Mouse (Mus musculus) intestine, postnatal 0 days (tissue): ENCODE data around the gene Rtl10. TPM values are rescaled to one million over a fixed set of nuclear protein-coding genes. Genes with fewer than 3 reads are reported as not detected.

ENCODE experiments used
- ATAC-seq: fragments of 200-750 bp; cut with Nextera tagmentation; 2 replicates; pipeline ENCODE4 v1.8.0; 2017; ENCODE audit warnings: mild to moderate bottlenecking, moderate TSS enrichment, moderate library complexity
- H3K27ac ChIP-seq: fragments of 300-500 bp; sonication (generic); 2 replicates; pipeline ENCODE4 v1.5.1; 2014; ENCODE audit warnings: mild to moderate bottlenecking, low read depth, low read length, moderate library complexity
- H3K27me3 ChIP-seq: fragments of 300-500 bp; sonication (generic); replicated peaks from 2 replicates; pipeline ENCODE4 v1.6.1; 2014; ENCODE audit warnings: low read length, mixed read lengths; ENCODE audit not compliant: control insufficient read depth, insufficient read depth
- H3K36me3 ChIP-seq: fragments of 300-500 bp; sonication (generic); 2 replicates; pipeline ENCODE4 v1.6.1; 2014; ENCODE audit warnings: mild to moderate bottlenecking, moderate library complexity; ENCODE audit not compliant: control insufficient read depth, insufficient read depth
- H3K4me1 ChIP-seq: fragments of 300-500 bp; sonication (generic); replicated peaks from 2 replicates; pipeline ENCODE4 v1.6.1; 2014; ENCODE audit warnings: antibody characterized with exemption, low read length, mixed read lengths; ENCODE audit not compliant: control insufficient read depth, insufficient read depth
- H3K4me2 ChIP-seq: fragments of 300-500 bp; sonication (generic); replicated peaks from 2 replicates; pipeline ENCODE4 v1.6.1; 2014; ENCODE audit warnings: low read depth, mild to moderate bottlenecking, moderate library complexity
- H3K4me3 ChIP-seq: fragments of 300-500 bp; sonication (generic); 2 replicates; pipeline ENCODE4 v1.5.1; 2014; ENCODE audit warnings: low read depth, low read length
- H3K9ac ChIP-seq: fragments of 300-500 bp; sonication (generic); 2 replicates; pipeline ENCODE4 v1.6.1; 2014; ENCODE audit warnings: mild to moderate bottlenecking, low read depth, low read length
- H3K9me3 ChIP-seq: fragments of 300-500 bp; sonication (generic); 2 replicates; pipeline ENCODE4 v1.6.1; 2016; ENCODE audit warnings: mixed run types; ENCODE audit not compliant: control insufficient read depth
- CTCF ChIP-seq: sonication (generic); IDR thresholded peaks from 2 replicates; pipeline ENCODE4 v1.5.1; 2016; ENCODE audit warnings: low read depth, mild to moderate bottlenecking, control low read depth, antibody characterized with exemption, moderate library complexity
- WGBS: fragments of 180-500 bp; shearing (Covaris S2); extraction: QIAGEN DNeasy Blood & Tissue Kit; methylation state at CpG from one replicate; pipeline ENCODE4 v1.1.7; 2014; 5-methylcytosine and 5-hydroxymethylcytosine counted together
- polyA plus RNA-seq: library from polyadenylated mRNA; unstranded; fragments of >200 nt; fragmentation: Nextera tagmentation; extraction: Ambion mirVana; gene quantifications from 2 replicates; pipeline ENCODE4 v1.2.1, GENCODE M21; 2015

Gene Rtl10
- polyA plus RNA-seq, 1 experiment from 2014 or later = 1.4 TPM

- Histone ChIP-seq H3K9me3 (no peaks in the 10 kb centered on the region), H3K27ac (no peak overlapping the region), H3K27me3 (no peaks in the 10 kb centered on the region), H3K36me3 (peaks cover 11% of the 10 kb centered on the region; the same call in 1 of the 2 replicates), H3K9ac (no peak overlapping the region), H3K4me3 (no peak overlapping the region), H3K4me2 (no peak overlapping the region), H3K4me1 (peaks cover 1% of the 10 kb centered on the region; the same call in 1 of the 2 replicates)
- TF ChIP-seq CTCF = no peak
- 58% methylated on average over 3 of the region's 3 CpGs for WGBS
- no peak for ATAC-seq
These were observed 34.4 kb upstream of the Rtl10 start for GRCm38 (mm10) chr16:18464271-18464670.

GRCm38 (mm10) chr16:18470829-18471228, 27.9 kb upstream of the Rtl10 start:
- Histone ChIP-seq H3K4me1 (no peaks in the 10 kb centered on the region), H3K4me3 (no peak overlapping the region), H3K27me3 (no peaks in the 10 kb centered on the region), H3K9me3 (no peaks in the 10 kb centered on the region), H3K9ac (no peak overlapping the region), H3K36me3 (peaks cover 27% of the 10 kb centered on the region; the same call in 1 of the 2 replicates), H3K4me2 (no peak overlapping the region), H3K27ac (no peak overlapping the region)
- peak; percentile 60 for TF ChIP-seq CTCF
- 54% methylated on average over 1 of the region's 1 CpGs for WGBS
- no peak for ATAC-seq

- peaks cover 28% of the 10 kb centered on the region; the same call in 1 of the 2 replicates for H3K36me3 ChIP-seq
- no peaks in the 10 kb centered on the region for H3K9me3 ChIP-seq
- 74% methylated on average over 11 of the region's 11 CpGs for WGBS
- H3K4me2 ChIP-seq = no peak overlapping the region
- no peak for ATAC-seq
- H3K4me3 ChIP-seq = no peak overlapping the region
- no peak for TF ChIP-seq CTCF
- no peaks in the 10 kb centered on the region for H3K4me1 ChIP-seq
- no peak overlapping the region for H3K27ac ChIP-seq
- H3K27me3 ChIP-seq = no peaks in the 10 kb centered on the region
- H3K9ac ChIP-seq = no peak overlapping the region
These were observed 27.2 kb upstream of the Rtl10 start for GRCm38 (mm10) chr16:18471381-18471955.

GRCm38 (mm10) chr16:18471976-18472375, 26.7 kb upstream of the Rtl10 start:
- Histone ChIP-seq H3K9ac (no peak overlapping the region), H3K4me3 (no peak overlapping the region), H3K27ac (no peak overlapping the region), H3K4me1 (no peaks in the 10 kb centered on the region), H3K4me2 (no peak overlapping the region), H3K9me3 (no peaks in the 10 kb centered on the region), H3K27me3 (no peaks in the 10 kb centered on the region), H3K36me3 (peaks cover 32% of the 10 kb centered on the region; the same call in 1 of the 2 replicates)
- ATAC-seq = no peak
- WGBS = 91% methylated on average over 6 of the region's 6 CpGs
- TF ChIP-seq CTCF = no peak

- WGBS = 90% methylated on average over 4 of the region's 4 CpGs
- H3K4me3 ChIP-seq = no peak overlapping the region
These were observed 26.3 kb upstream of the Rtl10 start for GRCm38 (mm10) chr16:18472416-18472815.

GRCm38 (mm10) chr16:18472976-18473375, 25.7 kb upstream of the Rtl10 start:
- ATAC-seq = 0 out of 2 replicates have a peak, but pooled peaks have one; percentile 52
- Histone ChIP-seq H3K4me1 (no peaks in the 10 kb centered on the region), H3K9me3 (no peaks in the 10 kb centered on the region), H3K4me2 (no peak overlapping the region), H3K36me3 (peaks cover 32% of the 10 kb centered on the region; the same call in 1 of the 2 replicates), H3K27ac (no peak overlapping the region), H3K9ac (no peak overlapping the region), H3K4me3 (no peak overlapping the region), H3K27me3 (no peaks in the 10 kb centered on the region)
- no peak for TF ChIP-seq CTCF
- WGBS = 67% methylated on average over 8 of the region's 8 CpGs

More at GRCm38 (mm10) chr16:18472416-18472815, 26.3 kb upstream of the Rtl10 start:
- no peak for TF ChIP-seq CTCF
- Histone ChIP-seq H3K9me3 (no peaks in the 10 kb centered on the region), H3K4me1 (no peaks in the 10 kb centered on the region), H3K9ac (no peak overlapping the region), H3K27ac (no peak overlapping the region), H3K36me3 (peaks cover 32% of the 10 kb centered on the region; the same call in 1 of the 2 replicates), H3K27me3 (no peaks in the 10 kb centered on the region), H3K4me2 (no peak overlapping the region)
- no peak for ATAC-seq
